Mouse (Mus musculus): ENCODE data around the gene Adk. TPM values are rescaled to one million over a fixed set of nuclear protein-coding genes. Genes with fewer than 3 reads are reported as not detected.
A peak's percentile ranks its signal among the peaks of the same experiment; 100 is the strongest.

Adk gene
- total RNA-seq (2017), result 90.6 and 197 TPM in 2 replicates

DNA sequence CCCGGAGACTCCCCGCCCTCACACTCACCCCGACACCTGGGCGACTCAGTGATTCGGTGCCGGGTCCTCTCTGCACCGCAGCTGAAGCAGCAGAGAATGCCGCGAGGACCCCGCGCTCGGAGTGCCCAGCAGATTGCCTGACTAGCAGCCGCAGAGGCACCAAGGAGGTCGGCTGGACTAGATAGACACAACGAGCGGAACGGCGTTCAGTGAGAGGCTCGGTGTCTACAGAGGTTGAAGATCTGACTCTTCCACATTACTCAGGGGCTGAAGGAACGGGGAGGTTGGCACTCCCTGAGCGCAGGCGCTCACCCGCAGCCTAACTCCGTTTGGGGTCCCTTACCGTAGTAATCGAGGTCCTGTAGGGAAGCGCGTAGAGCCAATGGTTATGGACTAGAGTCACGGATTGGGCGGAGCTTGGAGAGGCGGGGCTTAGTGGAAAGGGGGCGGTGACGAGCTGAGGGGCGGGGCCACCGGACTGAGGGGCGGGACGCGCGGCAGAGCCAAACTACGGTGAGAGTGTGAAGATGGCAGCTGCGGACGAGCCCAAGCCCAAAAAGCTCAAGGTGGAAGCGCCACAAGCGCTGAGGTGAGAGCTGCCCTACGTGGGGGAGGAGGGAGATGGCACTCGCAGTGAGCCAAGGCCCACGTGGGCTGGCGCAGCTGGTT lies at the start of gene Adk, which contains the start of gene Ap3m1:
Gene Adk, plus strand, starts transcription at position 463 of the 669 bp plus-strand sequence.
Gene Ap3m1, minus strand, starts transcription at position 397 of the 669 bp plus-strand sequence.
- ATAC-seq (replicated peaks; ENCODE audit: low read depth, poor library complexity, severe bottlenecking), result peak; percentile 92

DNA sequence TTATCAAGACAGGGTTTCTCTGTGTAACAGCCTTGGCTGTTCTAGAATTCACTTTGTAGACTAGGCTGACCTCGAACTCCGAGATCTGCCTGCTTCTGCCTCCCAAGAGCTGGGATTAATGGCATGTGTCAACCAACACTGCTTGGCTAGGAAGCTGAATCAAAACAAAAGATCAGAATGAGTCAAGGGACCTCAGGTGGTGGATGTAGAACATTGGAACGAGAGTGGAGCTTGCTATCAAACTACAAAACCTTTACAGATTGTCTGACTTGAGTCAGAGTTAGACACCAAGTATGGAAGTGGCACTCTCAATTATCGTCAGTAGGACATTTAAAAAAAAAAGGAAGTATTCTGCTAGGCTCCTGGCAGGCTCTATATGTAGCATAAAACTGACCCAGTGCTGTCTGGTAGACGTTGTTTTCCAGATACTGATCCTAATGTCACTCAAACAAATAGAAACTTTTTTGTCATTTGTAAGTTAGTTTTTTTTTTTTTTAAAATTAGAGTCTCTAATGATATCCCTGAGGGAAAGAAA lies 38.5 kb upstream of the Adk start:
- no peak for ATAC-seq (replicated peaks; ENCODE audit: low read depth, poor library complexity, severe bottlenecking)

DNA sequence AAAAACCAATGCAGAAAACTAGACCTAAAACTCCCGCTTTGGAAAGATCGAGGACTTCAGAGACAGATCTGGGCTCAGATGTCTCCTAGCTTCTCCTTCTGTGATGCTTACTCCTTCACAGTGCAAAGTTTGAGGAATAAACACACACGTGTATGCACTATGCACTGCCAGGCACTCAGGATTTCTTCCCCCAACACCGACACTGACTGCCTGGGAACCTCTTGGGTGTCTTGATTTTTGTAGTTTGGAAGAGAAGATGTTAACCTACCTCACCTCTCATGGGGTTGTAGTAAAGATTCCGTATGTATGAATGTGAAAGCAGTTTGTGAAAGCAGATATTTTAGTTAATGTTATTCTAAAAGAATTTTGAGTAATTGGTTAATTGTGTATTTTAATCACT lies 34.5 kb upstream of the Adk start:
- ATAC-seq (replicated peaks; ENCODE audit: low read depth, poor library complexity, severe bottlenecking), result no peak

DNA sequence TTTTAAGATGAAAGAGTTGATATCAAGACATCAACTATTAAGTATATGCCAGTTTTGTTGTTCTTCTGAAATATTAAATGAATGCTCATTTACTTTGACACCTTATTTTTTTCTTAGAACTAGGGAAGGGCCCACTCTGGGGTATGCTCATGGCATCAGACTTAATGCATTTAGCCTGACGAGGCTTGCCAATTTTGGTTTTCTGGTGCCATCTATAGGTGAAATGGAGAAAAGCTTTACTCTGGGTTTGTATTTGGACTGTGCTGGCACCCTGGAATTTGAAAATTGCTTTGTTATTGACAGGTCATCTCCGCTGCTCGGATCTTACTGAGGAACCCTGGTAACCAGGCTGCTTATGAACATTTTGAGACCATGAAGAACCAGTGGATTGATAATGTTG lies 33.4 kb upstream of the Adk start:
- ATAC-seq (replicated peaks; ENCODE audit: low read depth, poor library complexity, severe bottlenecking), result peak; percentile 83

DNA sequence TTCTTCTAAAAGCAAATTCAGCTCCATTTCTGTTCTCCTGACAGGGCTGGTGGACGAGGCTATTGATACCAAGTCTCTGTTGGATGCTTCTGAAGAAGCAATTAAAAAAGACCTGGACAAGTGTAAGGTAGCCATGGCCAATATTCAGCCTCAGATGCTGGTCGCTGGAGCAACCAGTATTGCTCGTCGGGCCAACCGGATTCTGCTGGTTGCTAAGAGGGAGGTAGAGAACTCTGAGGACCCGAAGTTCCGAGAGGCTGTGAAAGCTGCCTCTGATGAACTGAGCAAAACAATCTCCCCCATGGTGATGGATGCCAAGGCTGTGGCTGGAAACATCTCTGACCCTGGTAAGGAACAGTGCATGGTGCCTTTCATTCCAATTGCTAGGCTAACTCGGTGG lies 31.9 kb upstream of the Adk start:
- no peak for ATAC-seq (replicated peaks; ENCODE audit: low read depth, poor library complexity, severe bottlenecking)

DNA sequence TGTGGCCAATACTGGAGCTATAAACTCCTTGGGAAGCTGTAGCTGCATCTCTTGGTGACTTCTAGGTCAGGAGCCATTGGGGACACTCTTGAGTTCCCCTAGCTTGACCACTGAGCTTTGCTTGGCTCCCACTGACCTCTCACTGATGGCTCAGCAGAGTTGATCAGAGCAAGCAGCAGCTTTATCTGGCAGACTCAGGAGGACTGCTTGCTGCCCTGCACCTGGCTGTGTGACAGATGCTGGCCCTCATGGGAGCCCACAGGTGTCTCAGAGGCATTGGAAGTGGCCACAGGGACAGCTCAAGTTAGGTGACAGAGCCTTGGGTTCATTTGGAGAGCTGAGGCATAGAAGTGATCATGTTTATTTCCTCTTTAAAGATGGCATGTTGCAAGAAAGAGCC lies 24.8 kb upstream of the Adk start:
- ATAC-seq (replicated peaks; ENCODE audit: low read depth, poor library complexity, severe bottlenecking), result no peak

DNA sequence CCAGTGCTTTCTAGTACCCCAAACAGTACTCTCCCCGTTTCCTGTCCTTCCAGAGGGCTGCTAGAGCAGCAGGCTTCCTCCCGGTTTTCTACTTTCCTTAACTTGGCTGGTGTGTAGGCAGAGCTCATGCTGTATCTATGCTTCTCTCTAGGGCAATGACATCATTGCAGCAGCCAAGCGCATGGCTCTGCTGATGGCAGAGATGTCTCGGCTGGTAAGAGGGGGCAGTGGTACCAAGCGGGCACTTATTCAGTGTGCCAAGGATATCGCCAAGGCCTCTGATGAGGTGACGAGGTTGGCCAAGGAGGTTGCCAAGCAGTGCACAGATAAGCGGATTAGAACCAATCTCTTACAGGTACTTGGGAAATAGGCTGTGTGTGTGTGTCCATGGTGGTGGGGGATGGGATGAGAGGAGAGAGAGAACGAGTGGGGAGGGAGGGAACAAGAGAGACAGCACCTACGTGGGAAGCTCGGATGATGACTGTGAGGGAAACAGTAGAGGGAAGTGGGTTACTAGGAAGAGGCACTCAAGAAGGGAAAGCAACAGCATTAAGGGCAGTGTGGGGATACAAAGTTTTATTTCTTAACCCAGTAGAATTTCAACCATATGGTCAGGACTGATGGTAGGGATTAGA lies 23.2 kb upstream of the Adk start:
- ATAC-seq (replicated peaks; ENCODE audit: low read depth, poor library complexity, severe bottlenecking), result no peak

DNA sequence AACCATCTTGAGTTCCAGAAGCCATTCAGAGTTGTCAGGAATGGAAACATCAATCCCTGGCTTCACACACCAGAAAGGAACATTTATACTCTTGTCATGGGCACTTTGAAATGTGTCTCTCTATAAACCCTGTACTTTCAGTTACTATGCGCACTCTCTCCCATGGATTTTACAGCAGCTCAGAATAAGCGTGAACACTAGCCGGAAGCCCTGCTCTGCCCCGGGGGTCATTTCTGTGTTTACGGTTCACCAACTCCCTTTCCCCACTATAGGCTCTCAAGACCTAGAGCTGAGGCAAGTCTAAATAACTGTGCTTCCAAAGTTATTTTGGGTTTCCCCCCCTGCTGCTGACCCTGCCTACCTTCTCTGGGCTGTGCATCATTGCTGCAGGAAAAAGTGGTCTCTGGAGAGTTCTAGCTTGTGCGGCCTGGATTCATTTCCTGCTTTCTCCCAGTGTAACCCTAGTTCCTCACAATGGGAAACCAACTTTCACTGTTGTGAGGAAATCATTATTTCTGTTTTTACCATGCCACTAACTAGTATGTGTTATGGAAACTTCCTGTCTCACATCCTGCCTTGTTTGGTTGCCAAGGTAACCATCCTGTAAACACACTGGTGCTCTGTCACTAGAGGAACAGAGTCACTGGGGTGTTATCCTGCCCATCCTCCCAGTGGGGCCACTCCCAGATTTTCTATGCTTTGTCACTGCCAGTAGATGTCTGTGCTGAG lies 20.4 kb upstream of the Adk start:
- ATAC-seq (replicated peaks; ENCODE audit: low read depth, poor library complexity, severe bottlenecking), result peak; percentile 98

DNA sequence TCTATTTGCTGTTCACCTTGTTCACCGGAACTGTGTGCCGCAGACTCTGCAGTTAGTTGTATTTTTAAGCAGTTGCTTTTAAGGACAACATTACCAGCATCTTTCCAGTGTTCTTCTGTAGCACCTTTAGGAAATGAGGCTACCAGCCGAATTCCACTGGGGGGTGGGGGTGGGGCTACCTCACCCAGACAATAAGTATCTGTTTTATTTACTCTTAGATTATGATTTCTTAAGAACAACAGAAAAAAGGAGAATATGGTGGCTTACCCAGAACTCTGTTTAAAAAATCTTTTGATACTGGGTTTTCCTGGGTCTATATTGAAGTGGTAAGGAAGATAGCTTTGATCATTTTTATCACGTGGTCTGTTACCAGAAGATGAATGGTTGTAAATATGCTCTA lies 18.1 kb upstream of the Adk start:
- no peak for ATAC-seq (replicated peaks; ENCODE audit: low read depth, poor library complexity, severe bottlenecking)

DNA sequence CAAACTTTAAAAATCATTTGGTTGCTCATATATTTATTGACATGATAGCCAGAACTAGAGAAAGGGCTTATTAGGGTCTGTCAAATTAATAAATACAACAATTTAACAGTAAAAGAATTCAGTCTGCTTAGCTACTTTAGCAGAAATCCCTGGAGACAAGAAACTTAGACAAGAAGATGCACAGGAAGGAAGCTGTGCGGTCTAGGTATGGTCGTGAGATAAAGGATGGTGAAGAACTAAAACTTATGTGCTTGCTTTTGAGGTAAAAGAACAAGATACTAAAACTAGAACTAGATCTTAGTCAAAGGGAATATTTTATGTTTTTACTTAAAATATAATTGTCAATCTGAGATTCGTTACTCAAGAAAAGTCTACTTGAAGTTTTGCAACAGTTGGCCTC lies 17.6 kb upstream of the Adk start:
- no peak for ATAC-seq (replicated peaks; ENCODE audit: low read depth, poor library complexity, severe bottlenecking)

DNA sequence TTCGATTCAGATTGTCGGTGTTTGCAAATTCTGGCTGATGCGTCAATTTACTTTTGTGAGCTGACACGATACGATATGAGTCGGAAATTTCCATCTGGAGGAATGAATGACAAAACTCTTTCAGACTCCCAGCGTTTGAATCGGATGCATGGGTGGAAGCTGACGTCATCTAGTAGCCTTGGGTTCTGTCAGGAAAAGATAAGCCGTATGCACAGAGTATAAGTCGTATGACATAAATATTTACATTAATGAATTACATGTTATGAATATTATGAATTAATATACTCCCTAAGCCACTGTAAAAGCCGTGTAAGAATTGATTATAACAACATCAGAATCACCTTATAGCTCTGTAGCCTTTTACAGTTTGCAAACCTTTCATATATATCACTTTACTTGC lies 13.3 kb upstream of the Adk start:
- no peak for ATAC-seq (replicated peaks; ENCODE audit: low read depth, poor library complexity, severe bottlenecking)

DNA sequence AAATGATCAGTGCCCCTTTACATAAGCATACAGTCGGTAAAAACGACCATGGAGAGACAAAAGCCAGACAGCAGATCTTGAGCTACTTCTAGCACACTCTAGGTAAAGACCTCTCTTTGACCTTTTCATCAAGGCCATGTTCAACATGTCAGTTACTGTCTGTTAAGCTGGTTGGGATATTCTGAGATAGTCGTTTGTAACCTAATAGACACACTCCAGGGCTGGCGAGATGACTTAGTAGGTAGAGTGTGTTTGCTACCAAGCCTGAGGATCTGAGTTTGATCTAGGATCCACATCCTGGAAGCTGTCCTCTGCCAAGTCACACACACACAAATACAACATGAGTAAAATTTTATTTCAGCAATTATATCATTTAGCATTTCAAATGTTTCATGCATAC lies 12.8 kb upstream of the Adk start:
- ATAC-seq (replicated peaks; ENCODE audit: low read depth, poor library complexity, severe bottlenecking), result no peak

DNA sequence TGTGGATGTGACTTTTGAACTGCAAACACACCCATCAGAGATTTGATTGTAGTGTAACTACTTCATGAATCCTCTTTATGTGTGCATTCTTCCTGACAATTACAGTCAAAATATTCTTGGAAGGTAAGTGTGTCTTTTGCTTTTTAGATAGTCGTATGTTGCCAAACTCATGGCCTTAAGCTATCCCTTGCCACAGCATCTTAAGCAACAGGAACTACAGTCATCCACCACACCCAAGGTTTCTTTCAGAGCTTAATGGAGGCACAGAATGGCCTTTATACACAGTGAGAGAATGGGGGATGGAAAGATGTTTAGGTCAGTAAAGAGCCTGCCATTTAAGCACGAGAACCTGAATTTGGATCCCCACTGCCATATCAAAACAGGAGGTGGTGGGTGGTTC lies 4.5 kb upstream of the Adk start:
- no peak for ATAC-seq (replicated peaks; ENCODE audit: low read depth, poor library complexity, severe bottlenecking)

DNA sequence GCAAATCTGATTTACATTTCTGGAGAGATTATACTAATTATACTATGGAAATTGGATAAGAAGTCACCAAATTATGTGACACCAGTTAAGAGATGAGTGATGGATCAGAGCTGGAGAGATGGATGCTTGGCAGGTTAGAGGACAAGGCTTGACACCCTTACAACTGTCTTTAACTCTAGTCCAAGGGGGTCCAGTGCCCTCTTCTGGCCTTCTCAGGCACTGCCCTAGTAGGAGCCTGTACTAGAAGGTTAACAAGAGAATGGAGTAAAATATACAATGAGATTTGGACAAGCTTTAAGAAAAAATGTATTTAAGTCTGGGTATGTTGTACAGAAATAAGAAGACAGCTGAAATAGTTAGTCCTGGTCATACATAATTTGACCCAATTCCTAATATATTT lies 3.5 kb upstream of the Adk start:
- no peak for ATAC-seq (replicated peaks; ENCODE audit: low read depth, poor library complexity, severe bottlenecking)

DNA sequence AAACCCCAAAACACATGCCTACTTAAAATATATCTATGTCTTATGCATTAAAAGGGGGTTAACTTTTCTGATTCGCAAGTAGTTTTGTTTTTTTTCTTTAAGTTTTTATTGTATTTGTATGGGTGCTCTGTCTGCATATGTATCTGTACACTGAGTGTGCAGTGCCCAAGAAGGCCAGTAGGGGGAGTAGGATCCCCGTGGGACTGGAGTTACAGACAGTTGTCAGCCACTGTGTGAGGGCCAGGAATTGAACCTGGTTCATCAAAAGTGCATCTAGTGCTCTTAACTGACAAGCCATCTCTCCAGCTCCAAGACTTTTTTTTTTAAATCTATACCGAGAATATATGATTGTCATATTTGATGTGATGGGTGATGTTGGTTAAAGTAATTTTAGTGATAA lies 1.6 kb upstream of the Adk start:
- ATAC-seq (replicated peaks; ENCODE audit: low read depth, poor library complexity, severe bottlenecking), result no peak

DNA sequence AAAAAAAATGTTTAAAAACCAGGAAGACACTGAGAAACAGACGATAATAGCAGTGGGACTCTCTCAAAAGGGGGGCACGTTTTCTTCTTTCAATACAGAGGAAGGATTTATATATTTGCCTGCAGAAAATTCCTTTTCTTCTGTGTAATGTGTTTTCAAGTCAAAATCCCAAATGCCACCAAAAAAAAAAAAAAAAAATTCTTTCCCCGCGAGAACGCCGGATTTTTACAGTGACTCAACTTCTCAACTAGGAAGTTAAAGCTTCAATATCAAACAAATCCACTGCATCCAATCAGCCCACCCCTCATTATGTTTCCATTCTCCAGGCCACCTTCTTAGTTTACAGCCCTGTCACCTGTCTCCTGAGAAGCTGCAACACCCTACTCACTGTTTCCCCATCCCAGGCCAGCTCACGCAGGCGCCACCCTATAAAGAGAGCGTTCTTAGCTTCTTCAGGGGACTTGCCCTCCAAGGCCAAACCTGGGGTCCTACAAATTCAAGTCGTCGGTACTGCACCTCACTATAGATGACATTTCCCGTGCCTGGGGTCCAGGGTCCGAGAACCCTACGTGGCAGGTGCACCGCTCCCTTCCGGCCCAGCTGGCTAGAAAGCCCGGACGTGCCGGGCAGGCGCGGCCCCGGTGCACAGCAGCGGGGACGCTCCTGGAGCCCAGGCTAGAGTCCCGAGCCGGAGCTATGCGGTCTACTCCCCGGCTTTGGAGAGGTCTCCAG lies 828 bp upstream of the Adk start:
- ATAC-seq (replicated peaks; ENCODE audit: low read depth, poor library complexity, severe bottlenecking), result no peak

DNA sequence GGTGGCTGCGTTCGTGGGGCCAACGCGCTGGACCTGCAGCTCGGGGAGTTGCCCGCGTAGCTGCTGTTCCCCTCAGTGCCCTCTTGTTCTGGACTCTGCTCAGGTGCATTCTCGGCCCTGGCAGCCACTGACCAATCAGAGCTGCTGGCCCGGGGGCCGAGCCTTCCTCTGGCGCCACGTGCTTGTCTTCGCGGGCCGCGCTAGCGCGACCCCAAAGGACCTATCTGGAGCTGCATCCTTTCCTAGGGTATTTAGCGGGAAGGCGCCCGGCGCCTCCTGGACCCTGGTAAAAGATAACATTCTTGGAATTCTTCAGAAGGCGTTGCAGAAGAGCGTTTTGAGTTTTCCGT lies 382 bp downstream of the Adk start:
- peak; percentile 30 for ATAC-seq (replicated peaks; ENCODE audit: low read depth, poor library complexity, severe bottlenecking)

DNA sequence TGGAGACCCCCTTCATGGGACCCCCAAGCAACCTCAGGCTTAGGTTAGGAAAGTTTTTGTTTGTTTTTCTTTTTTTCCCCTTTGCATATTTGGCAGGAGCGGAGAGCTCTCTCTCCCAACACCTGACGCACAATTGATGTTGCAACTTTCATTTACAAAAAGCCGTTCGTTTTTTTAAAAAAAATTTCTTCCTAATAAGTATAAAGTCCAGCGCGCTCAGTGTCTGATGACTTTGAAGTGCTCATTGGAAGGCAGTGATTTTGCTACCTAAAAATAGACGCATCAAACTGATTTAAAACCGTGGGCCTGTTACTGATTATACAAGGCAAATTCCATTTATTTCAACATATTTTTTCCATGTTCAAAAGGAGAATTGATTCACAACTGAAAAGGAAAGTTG lies 777 bp downstream of the Adk start:
- no peak for ATAC-seq (replicated peaks; ENCODE audit: low read depth, poor library complexity, severe bottlenecking)

DNA sequence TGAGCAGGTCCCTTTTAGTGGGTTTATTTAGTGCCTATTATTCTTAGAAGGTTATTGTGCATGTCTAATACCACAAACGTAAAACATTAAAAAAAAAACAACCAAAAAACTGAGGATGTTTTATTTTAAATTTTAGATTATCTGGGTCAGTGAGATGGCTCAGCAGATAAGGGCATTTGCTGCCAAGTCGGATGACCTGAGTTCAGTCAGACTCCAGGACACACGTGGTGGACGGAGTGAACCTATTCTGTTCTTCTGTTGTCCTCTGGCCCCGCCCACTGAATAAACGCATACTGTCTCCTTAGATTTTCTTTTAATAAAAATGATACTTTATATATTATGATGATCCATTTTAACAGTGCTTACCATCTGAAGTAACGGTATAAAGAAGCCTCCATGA lies 1.2 kb downstream of the Adk start:
- no peak for ATAC-seq (replicated peaks; ENCODE audit: low read depth, poor library complexity, severe bottlenecking)

DNA sequence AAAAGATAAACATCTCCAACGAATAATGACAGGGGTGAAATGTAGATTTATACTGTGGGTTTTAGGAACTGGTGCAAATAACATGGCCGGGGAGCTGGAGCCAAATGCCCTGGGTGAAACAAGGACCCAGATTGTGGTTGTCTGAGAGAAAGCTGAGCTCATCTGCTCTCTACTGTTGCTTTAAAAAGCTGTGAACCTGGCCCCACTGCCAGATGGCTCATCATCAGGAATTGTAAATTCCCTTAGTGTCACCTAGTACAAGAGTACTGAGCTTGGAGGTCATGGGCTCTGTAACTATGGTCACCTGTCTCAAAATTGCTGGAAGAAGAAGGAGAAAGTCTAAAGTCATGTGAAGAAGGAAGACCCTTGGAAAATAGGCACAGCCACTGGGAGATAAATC lies 6.6 kb downstream of the Adk start:
- ATAC-seq (replicated peaks; ENCODE audit: low read depth, poor library complexity, severe bottlenecking), result no peak

Data from common myeloid progenitor, adult 5-6 weeks (primary cell).